Comparison of ENCODE assay signal across 8 mouse cellular contexts in the genomic region with DNA sequence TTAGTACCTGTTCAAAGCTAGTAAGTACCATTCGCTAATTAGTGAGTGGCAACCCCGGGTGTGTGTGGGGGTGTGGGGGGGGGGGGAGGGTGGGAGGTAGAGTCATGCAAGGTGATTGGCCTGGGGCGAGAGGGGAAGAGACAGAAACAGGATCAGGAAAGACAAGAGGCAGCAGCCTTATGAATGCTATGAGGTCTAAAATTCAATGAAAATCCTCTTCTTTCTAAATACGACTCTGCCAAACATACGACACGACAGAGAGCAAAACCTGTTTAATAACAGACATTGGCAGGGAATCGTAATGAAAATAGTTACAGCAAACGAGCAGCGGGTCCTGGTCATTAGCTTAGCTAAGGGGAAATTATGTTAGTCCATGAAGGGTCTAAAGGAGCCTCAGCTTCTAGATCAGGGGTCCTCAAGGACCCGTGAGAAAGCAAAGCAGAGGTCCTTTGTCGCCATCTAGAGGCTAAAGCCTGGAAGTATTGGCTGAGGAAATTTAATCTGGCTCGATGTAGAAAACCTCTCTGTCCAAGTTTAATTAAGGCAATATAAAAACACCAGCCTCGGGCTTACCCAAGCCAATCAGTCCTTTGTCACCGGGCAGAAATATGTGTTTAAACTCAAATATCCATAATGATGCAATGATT. TPM values are rescaled to one million over a fixed set of nuclear protein-coding genes. Genes with fewer than 3 reads are reported as not detected.
DNase-seq lines count a peak whose midpoint lies in the region; ATAC-seq and TF ChIP-seq lines count a peak whose summit lies in the region.

No protein-coding gene starts in this region.

- peak; percentile 49 for DNase-seq in right cerebral cortex, adult 18-20 months
- DNase-seq in right cerebral cortex, postnatal 14 days: no peak
- peak; percentile 72 for DNase-seq in embryo, embryonic 11.5 days (ENCODE audit: low read depth, low spot score)
- DNase-seq in kidney, postnatal 14 days: peak; percentile 42
- DNase-seq in liver, embryonic 14.5 days (ENCODE audit: low read depth in 3 of 3, low spot score in 3 of 3): peak in 2 of 3 experiments; percentile 1 to 2
- peak; percentile 32 for DNase-seq in retina, adult 2 months (ENCODE audit: low read depth, low spot score)

- H3K4me1 ChIP-seq in heart, embryonic 15.5 days (replicated peaks): peaks cover 6% of the 10 kb centered on the region
- H3K4me1 ChIP-seq in liver, embryonic 14.5 days (replicated peaks; ENCODE audit: control insufficient read depth in 2 of 2, insufficient read depth in 2 of 2, low read length in 1 of 2): no peaks in the 10 kb centered on the region

- no peak for ATAC-seq in heart, embryonic 15.5 days (replicated peaks; ENCODE audit: insufficient number of reproducible peaks, insufficient read depth, low FRiP score, low read depth)
- ATAC-seq in liver, embryonic 14.5 days (ENCODE audit: insufficient read depth): no peak
- ATAC-seq in monocyte, adult 5-6 weeks (replicated peaks; ENCODE audit: insufficient number of reproducible peaks, low FRiP score, low TSS enrichment, poor library complexity, severe bottlenecking): no peak

- peak; percentile 52 for TF ChIP-seq CTCF in liver, embryonic 14.5 days (IDR thresholded peaks at IDR 0.05; ENCODE audit: low read depth)

- WGBS in heart, embryonic 15.5 days: 21% methylated on average over 14 of the region's 14 CpGs
- 21% methylated on average over 14 of the region's 14 CpGs for WGBS in liver, embryonic 14.5 days (ENCODE audit: insufficient replicate concordance)

- H3K36me3 ChIP-seq in heart, embryonic 15.5 days: no peaks in the 10 kb centered on the region
- no peaks in the 10 kb centered on the region for H3K36me3 ChIP-seq in liver, embryonic 14.5 days (replicated peaks; ENCODE audit: control insufficient read depth, insufficient read depth, low read depth)

- no peak for TF ChIP-seq EP300 in liver, embryonic 14.5 days (IDR thresholded peaks at IDR 0.05; ENCODE audit: low read depth)

- peaks cover 11% of the 10 kb centered on the region; the same call in 1 of the 2 replicates for H3K27me3 ChIP-seq in heart, embryonic 15.5 days
- H3K27me3 ChIP-seq in liver, embryonic 14.5 days (ENCODE audit: control insufficient read depth, insufficient read depth, low read length): no peaks in the 10 kb centered on the region

- H3K27ac ChIP-seq in heart, embryonic 15.5 days: no peak overlapping the region
- H3K27ac ChIP-seq in liver, embryonic 14.5 days: no peak overlapping the region

- peak overlapping the region; percentile 30 for H3K4me3 ChIP-seq in heart, embryonic 15.5 days
- H3K4me3 ChIP-seq in liver, embryonic 14.5 days (ENCODE audit: insufficient read depth in 1 of 2, low read depth in 2 of 2, low read length in 2 of 2): no peak overlapping the region

- H3K4me2 ChIP-seq in heart, embryonic 15.5 days: peak overlapping the region; percentile 60
- no peak overlapping the region for H3K4me2 ChIP-seq in liver, embryonic 14.5 days (ENCODE audit: low read depth)

- 0 out of 2 replicates have a peak overlapping the region, but pooled peaks have one; percentile 10 for H3K9ac ChIP-seq in heart, embryonic 15.5 days
- H3K9ac ChIP-seq in liver, embryonic 14.5 days (replicated peaks): no peak overlapping the region

- no peaks in the 10 kb centered on the region for H3K9me3 ChIP-seq in heart, embryonic 15.5 days (replicated peaks)
- no peaks in the 10 kb centered on the region for H3K9me3 ChIP-seq in liver, embryonic 14.5 days (ENCODE audit: control insufficient read depth, low read length)

RNA-seq across cellular contexts. Expression of a gene that starts 23.6 kb away (rescaled TPM):
- polyA plus RNA-seq in heart, embryonic 15.5 days (2015; fragmentation: Nextera tagmentation; extraction: Ambion mirVana): 0.25 TPM in 1 of 2 replicates, not detected in the other
- not detected in 2 replicates for polyA plus RNA-seq in liver, embryonic 14.5 days (2012; rRNA removed)
- not detected in 2 replicates for polyA plus RNA-seq in liver, embryonic 14.5 days (2014; fragmentation: Nextera tagmentation; extraction: Ambion mirVana)
- not detected in 3 replicates for total RNA-seq in monocyte, adult 5-6 weeks (2017)

RNA-seq across cellular contexts. Expression of a gene that starts 54.9 kb away (rescaled TPM):
- polyA plus RNA-seq in heart, embryonic 15.5 days (2015; fragmentation: Nextera tagmentation; extraction: Ambion mirVana): 0.26 and 2.4 TPM in 2 replicates
- 0.01 and 0.04 TPM in 2 replicates for polyA plus RNA-seq in liver, embryonic 14.5 days (2012; rRNA removed)
- polyA plus RNA-seq in liver, embryonic 14.5 days (2014; fragmentation: Nextera tagmentation; extraction: Ambion mirVana): 0.09 TPM in 2 replicates
- not detected in 3 replicates for total RNA-seq in monocyte, adult 5-6 weeks (2017)
